Mouse (Mus musculus) kidney, adult 2 months (tissue): Measurements from ENCODE around the gene Crybb3. TPM values are rescaled to one million over a fixed set of nuclear protein-coding genes. Genes with fewer than 3 reads are reported as not detected.

Source experiments
- DNase-seq: peaks from one replicate; pipeline ENCODE4 v3.0.0; 2021
- H3K27ac ChIP-seq: fragments of 200-500 bp; 2 replicates; pipeline ENCODE4 v1.5.1; 2012; ENCODE audit warnings: low read depth, low read length, control low read depth, inconsistent platforms; ENCODE audit not compliant: insufficient read depth
- H3K27me3 ChIP-seq: fragments of 200-500 bp; replicated peaks from 2 replicates; pipeline ENCODE4 v1.6.1; 2012; ENCODE audit warnings: mild to moderate bottlenecking, moderate library complexity, low read length, inconsistent platforms; ENCODE audit not compliant: control insufficient read depth, insufficient read depth
- H3K36me3 ChIP-seq: fragments of 200-500 bp; 2 replicates; pipeline ENCODE4 v1.6.1; 2012; ENCODE audit warnings: mild to moderate bottlenecking, moderate library complexity, low read length, inconsistent platforms; ENCODE audit not compliant: control insufficient read depth, insufficient read depth
- H3K4me1 ChIP-seq: fragments of 200-500 bp; 2 replicates; pipeline ENCODE4 v1.6.1; 2011; ENCODE audit warnings: low read length; ENCODE audit not compliant: control insufficient read depth, insufficient read depth
- H3K4me3 ChIP-seq: fragments of 200-500 bp; 2 replicates; pipeline ENCODE4 v1.5.1; 2011; ENCODE audit warnings: mild to moderate bottlenecking, low read depth, low read length, control low read depth; ENCODE audit not compliant: insufficient read depth
- CTCF ChIP-seq: fragments of 200-500 bp; conservative IDR thresholded peaks from 2 replicates; pipeline ENCODE4 v1.5.1; 2011; ENCODE audit warnings: low read depth, mild to moderate bottlenecking, control low read depth, low read length, moderate library complexity, mixed read lengths; ENCODE audit not compliant: insufficient read depth, insufficient read length
- POLR2A ChIP-seq: fragments of 200-500 bp; IDR thresholded peaks from one replicate; pipeline ENCODE4 v1.6.1; 2011; ENCODE audit warnings: low read depth, low read length, control low read depth
- WGBS: fragments of 180-500 bp; shearing (Covaris S2); methylation state at CpG from one replicate; pipeline ENCODE4 v1.1.7; 2018; 5-methylcytosine and 5-hydroxymethylcytosine counted together
- polyA plus RNA-seq: library from polyadenylated mRNA; depleted of rRNA; stranded (reverse); fragments of >200 nt; gene quantifications from 2 replicates; pipeline ENCODE4 v1.2.3, GENCODE M21; 2012; rRNA removed

Crybb3 gene
- polyA plus RNA-seq, result 1.5 and 2.8 TPM in 2 replicates

- H3K36me3 ChIP-seq, result no peaks in the 10 kb centered on the region
- 37% methylated on average over 8 of the region's 8 CpGs for WGBS
These were observed at the start of gene Crybb3 for GRCm38 (mm10) chr5:113081439-113081838. TSS of gene Crybb3 (minus strand) at chr5:113081584.

GRCm38 (mm10) chr5:113128426-113128825 is 47.0 kb upstream of the Crybb3 start:
- TF ChIP-seq POLR2A (no peak), CTCF (no peak)
- no peak overlapping the region for H3K27ac ChIP-seq
- no peak for DNase-seq
- H3K4me1 ChIP-seq, result no peaks in the 10 kb centered on the region
- WGBS, result 74% methylated on average over 4 of the region's 4 CpGs
- no peaks in the 10 kb centered on the region for H3K27me3 ChIP-seq
- H3K36me3 ChIP-seq, result no peaks in the 10 kb centered on the region
- no peak overlapping the region for H3K4me3 ChIP-seq

More at GRCm38 (mm10) chr5:113081439-113081838, at the start of gene Crybb3:
- H3K27me3 ChIP-seq, result no peaks in the 10 kb centered on the region
- H3K4me3 ChIP-seq, result no peak within 1 kb of the TSS
- no peak within 1 kb of the TSS for H3K27ac ChIP-seq
- TF ChIP-seq CTCF, result no peak
- TF ChIP-seq POLR2A, result no peak
- DNase-seq, result peak; percentile 68
- H3K4me1 ChIP-seq, result no peaks in the 10 kb centered on the region

- WGBS, result 94% methylated on average over 12 of the region's 12 CpGs
- Histone ChIP-seq H3K4me1 (peaks cover 10% of the 10 kb centered on the region), H3K27me3 (no peaks in the 10 kb centered on the region), H3K27ac (no peak overlapping the region), H3K4me3 (no peak overlapping the region), H3K36me3 (no peaks in the 10 kb centered on the region)
- no peak for DNase-seq
- no peak for TF ChIP-seq POLR2A
- TF ChIP-seq CTCF, result no peak
These were observed 45.1 kb upstream of the Crybb3 start for GRCm38 (mm10) chr5:113126476-113126875.

GRCm38 (mm10) chr5:113123693-113124092 is 42.3 kb upstream of the Crybb3 start:
- 73% methylated on average over 10 of the region's 10 CpGs for WGBS
- H3K27me3 ChIP-seq, result no peaks in the 10 kb centered on the region
- H3K27ac ChIP-seq, result no peak overlapping the region

GRCm38 (mm10) chr5:113122326-113123054 is 41.1 kb upstream of the Crybb3 start:
- 55% methylated on average over 12 of the region's 12 CpGs for WGBS
- no peaks in the 10 kb centered on the region for H3K36me3 ChIP-seq
- no peak overlapping the region for H3K4me3 ChIP-seq
- peaks cover 12% of the 10 kb centered on the region for H3K4me1 ChIP-seq
- H3K27ac ChIP-seq, result no peak overlapping the region
- TF ChIP-seq CTCF, result no peak
- TF ChIP-seq POLR2A, result no peak
- DNase-seq, result no peak
- no peaks in the 10 kb centered on the region for H3K27me3 ChIP-seq

More at GRCm38 (mm10) chr5:113123693-113124092, 42.3 kb upstream of the Crybb3 start:
- no peak overlapping the region for H3K4me3 ChIP-seq
- no peak for DNase-seq
- TF ChIP-seq POLR2A, result no peak
- no peak for TF ChIP-seq CTCF
- peaks cover 12% of the 10 kb centered on the region for H3K4me1 ChIP-seq
- H3K36me3 ChIP-seq, result no peaks in the 10 kb centered on the region

- no peaks in the 10 kb centered on the region for H3K27me3 ChIP-seq
- no peak overlapping the region for H3K4me3 ChIP-seq
- WGBS, result 67% methylated on average over 6 of the region's 6 CpGs
- H3K36me3 ChIP-seq, result no peaks in the 10 kb centered on the region
- no peak for DNase-seq
- H3K27ac ChIP-seq, result peak overlapping the region; percentile 18; the same call in 1 of the 2 replicates
- TF ChIP-seq CTCF, result no peak
- no peak for TF ChIP-seq POLR2A
- H3K4me1 ChIP-seq, result peaks cover 12% of the 10 kb centered on the region
These were observed 40.1 kb upstream of the Crybb3 start for GRCm38 (mm10) chr5:113121591-113121875.

- WGBS, result 34% methylated on average over 15 of the region's 15 CpGs
- TF ChIP-seq CTCF (no peak), POLR2A (no peak)
- Histone ChIP-seq H3K27me3 (no peaks in the 10 kb centered on the region), H3K4me3 (no peak overlapping the region), H3K4me1 (peaks cover 12% of the 10 kb centered on the region), H3K36me3 (no peaks in the 10 kb centered on the region), H3K27ac (no peak overlapping the region; the same call in 1 of the 2 replicates)
- DNase-seq, result no peak
These were observed 39.6 kb upstream of the Crybb3 start for GRCm38 (mm10) chr5:113120741-113121590.
